Mouse (Mus musculus): ENCODE results near the gene Gm5134. TPM values are rescaled to one million over a fixed set of nuclear protein-coding genes. Genes with fewer than 3 reads are reported as not detected.

Gm5134 gene
- total RNA-seq, 1 experiment: 4.2 TPM

GRCm38 (mm10) chr10:76003221-76003620, 48.9 kb downstream of the Gm5134 start:
- H3K4me3 ChIP-seq (ENCODE audit: insufficient read depth in 1 of 2, low read depth in 1 of 2, low read length in 2 of 2, poor library complexity in 1 of 2, severe bottlenecking in 1 of 2): no peak overlapping the region
- H3K27ac ChIP-seq (ENCODE audit: insufficient read depth, low read depth, low read length, poor library complexity, severe bottlenecking): no peak overlapping the region; the same call in 1 of the 2 replicates
- H3K36me3 ChIP-seq (ENCODE audit: control insufficient read depth, insufficient read depth, low read length, poor library complexity, severe bottlenecking): no peaks in the 10 kb centered on the region; the same call in 1 of the 2 replicates
- no peak overlapping the region for H3K9ac ChIP-seq (ENCODE audit: insufficient read depth, low read depth, low read length, poor library complexity, severe bottlenecking)
- in situ Hi-C loops (cut with MboI; ENCODE audit: low sequenced_read_pairs in 2 of 2, unreplicated experiment in 2 of 2): no loop called here
- no peaks in the 10 kb centered on the region for H3K9me3 ChIP-seq (ENCODE audit: control insufficient read depth, insufficient read depth, low read depth, low read length)
- DNase-seq (ENCODE audit: low read depth, low spot score): no peak
- H3K4me1 ChIP-seq (ENCODE audit: control insufficient read depth in 2 of 2, insufficient read depth in 2 of 2, low read length in 2 of 2, poor library complexity in 1 of 2): peaks cover 5 to 24% of the 10 kb centered on the region in 2 experiments; a peak in 3 of 4 replicates
- TF ChIP-seq MAFK (IDR thresholded peaks at IDR 0.05; ENCODE audit: insufficient read depth, low read depth, low read length) (no peak), ZC3H11A (IDR thresholded peaks at IDR 0.05; ENCODE audit: borderline replicate concordance, low read depth, low read length) (no peak), HCFC1 (IDR thresholded peaks at IDR 0.05; ENCODE audit: borderline replicate concordance, insufficient read depth, low read length) (no peak), ZNF384 (IDR thresholded peaks at IDR 0.05; ENCODE audit: low read depth, low read length) (no peak), CHD2 (IDR thresholded peaks at IDR 0.05; ENCODE audit: low read depth, low read length) (no peak)

- H3K9ac ChIP-seq (ENCODE audit: insufficient read depth, low read depth, low read length, poor library complexity, severe bottlenecking): no peak overlapping the region
- in situ Hi-C loops (cut with MboI; ENCODE audit: low sequenced_read_pairs in 2 of 2, unreplicated experiment in 2 of 2): no loop called here
- H3K27ac ChIP-seq (ENCODE audit: insufficient read depth, low read depth, low read length, poor library complexity, severe bottlenecking): no peak overlapping the region
- DNase-seq (ENCODE audit: low read depth, low spot score): no peak
- H3K4me3 ChIP-seq (ENCODE audit: insufficient read depth in 1 of 2, low read depth in 1 of 2, low read length in 2 of 2, poor library complexity in 1 of 2, severe bottlenecking in 1 of 2): no peak overlapping the region
- TF ChIP-seq ZC3H11A (IDR thresholded peaks at IDR 0.05; ENCODE audit: borderline replicate concordance, low read depth, low read length) (no peak), HCFC1 (IDR thresholded peaks at IDR 0.05; ENCODE audit: borderline replicate concordance, insufficient read depth, low read length) (no peak), MAFK (IDR thresholded peaks at IDR 0.05; ENCODE audit: insufficient read depth, low read depth, low read length) (no peak), ZNF384 (IDR thresholded peaks at IDR 0.05; ENCODE audit: low read depth, low read length) (no peak), CHD2 (IDR thresholded peaks at IDR 0.05; ENCODE audit: low read depth, low read length) (no peak)
- no peaks in the 10 kb centered on the region for H3K9me3 ChIP-seq (ENCODE audit: control insufficient read depth, insufficient read depth, low read depth, low read length)
- H3K4me1 ChIP-seq (ENCODE audit: control insufficient read depth in 2 of 2, insufficient read depth in 2 of 2, low read length in 2 of 2, poor library complexity in 1 of 2): peaks cover 5 to 16% of the 10 kb centered on the region in 2 experiments; a peak in 3 of 4 replicates
- H3K36me3 ChIP-seq (ENCODE audit: control insufficient read depth, insufficient read depth, low read length, poor library complexity, severe bottlenecking): no peaks in the 10 kb centered on the region
These were observed 52.1 kb downstream of the Gm5134 start for GRCm38 (mm10) chr10:76006385-76006784.

- no peak for TF ChIP-seq HCFC1 (IDR thresholded peaks at IDR 0.05; ENCODE audit: borderline replicate concordance, insufficient read depth, low read length)
- no peak for TF ChIP-seq CHD2 (IDR thresholded peaks at IDR 0.05; ENCODE audit: low read depth, low read length)
- TF ChIP-seq ZC3H11A (IDR thresholded peaks at IDR 0.05; ENCODE audit: borderline replicate concordance, low read depth, low read length): no peak
- no peak for TF ChIP-seq MAFK (IDR thresholded peaks at IDR 0.05; ENCODE audit: insufficient read depth, low read depth, low read length)
- no peak for TF ChIP-seq ZNF384 (IDR thresholded peaks at IDR 0.05; ENCODE audit: low read depth, low read length)
- in situ Hi-C loops (cut with MboI; ENCODE audit: low sequenced_read_pairs in 2 of 2, unreplicated experiment in 2 of 2): no loop called here
- H3K4me3 ChIP-seq (ENCODE audit: insufficient read depth in 1 of 2, low read depth in 1 of 2, low read length in 2 of 2, poor library complexity in 1 of 2, severe bottlenecking in 1 of 2): no peak overlapping the region
- H3K36me3 ChIP-seq (ENCODE audit: control insufficient read depth, insufficient read depth, low read length, poor library complexity, severe bottlenecking): no peaks in the 10 kb centered on the region
- H3K9ac ChIP-seq (ENCODE audit: insufficient read depth, low read depth, low read length, poor library complexity, severe bottlenecking): no peak overlapping the region
- no peak overlapping the region for H3K27ac ChIP-seq (ENCODE audit: insufficient read depth, low read depth, low read length, poor library complexity, severe bottlenecking)
- no peak for DNase-seq (ENCODE audit: low read depth, low spot score)
- no peaks in the 10 kb centered on the region for H3K9me3 ChIP-seq (ENCODE audit: control insufficient read depth, insufficient read depth, low read depth, low read length)
- H3K4me1 ChIP-seq (ENCODE audit: control insufficient read depth in 2 of 2, insufficient read depth in 2 of 2, low read length in 2 of 2, poor library complexity in 1 of 2): peaks cover 2% of the 10 kb centered on the region in 2 experiments; a peak in 2 of 4 replicates
These were observed 55.5 kb downstream of the Gm5134 start for GRCm38 (mm10) chr10:76009812-76010211.

- no peak for TF ChIP-seq CHD2 (IDR thresholded peaks at IDR 0.05; ENCODE audit: low read depth, low read length)
- Histone ChIP-seq H3K9ac (ENCODE audit: insufficient read depth, low read depth, low read length, poor library complexity, severe bottlenecking) (no peak overlapping the region), H3K36me3 (ENCODE audit: control insufficient read depth, insufficient read depth, low read length, poor library complexity, severe bottlenecking) (no peaks in the 10 kb centered on the region), H3K27ac (ENCODE audit: insufficient read depth, low read depth, low read length, poor library complexity, severe bottlenecking) (no peak overlapping the region), H3K9me3 (ENCODE audit: control insufficient read depth, insufficient read depth, low read depth, low read length) (no peaks in the 10 kb centered on the region), H3K4me3 (ENCODE audit: insufficient read depth in 1 of 2, low read depth in 1 of 2, low read length in 2 of 2, poor library complexity in 1 of 2, severe bottlenecking in 1 of 2) (no peak overlapping the region), H3K4me1 (ENCODE audit: control insufficient read depth in 2 of 2, insufficient read depth in 2 of 2, low read length in 2 of 2, poor library complexity in 1 of 2) (peaks cover 2% of the 10 kb centered on the region in 2 experiments; a peak in 2 of 4 replicates)
- in situ Hi-C loops (cut with MboI; ENCODE audit: low sequenced_read_pairs in 2 of 2, unreplicated experiment in 2 of 2): no loop called here
- no peak for DNase-seq (ENCODE audit: low read depth, low spot score)
These were observed 58.6 kb downstream of the Gm5134 start for GRCm38 (mm10) chr10:76012922-76013321.

- TF ChIP-seq CHD2 (IDR thresholded peaks at IDR 0.05; ENCODE audit: low read depth, low read length) (no peak), HCFC1 (IDR thresholded peaks at IDR 0.05; ENCODE audit: borderline replicate concordance, insufficient read depth, low read length) (no peak), MAFK (IDR thresholded peaks at IDR 0.05; ENCODE audit: insufficient read depth, low read depth, low read length) (no peak), ZC3H11A (IDR thresholded peaks at IDR 0.05; ENCODE audit: borderline replicate concordance, low read depth, low read length) (no peak), ZNF384 (IDR thresholded peaks at IDR 0.05; ENCODE audit: low read depth, low read length) (no peak)
- Histone ChIP-seq H3K36me3 (ENCODE audit: control insufficient read depth, insufficient read depth, low read length, poor library complexity, severe bottlenecking) (no peaks in the 10 kb centered on the region), H3K4me3 (ENCODE audit: insufficient read depth in 1 of 2, low read depth in 1 of 2, low read length in 2 of 2, poor library complexity in 1 of 2, severe bottlenecking in 1 of 2) (no peak overlapping the region), H3K27ac (ENCODE audit: insufficient read depth, low read depth, low read length, poor library complexity, severe bottlenecking) (no peak overlapping the region), H3K9me3 (ENCODE audit: control insufficient read depth, insufficient read depth, low read depth, low read length) (peaks cover 2% of the 10 kb centered on the region; the same call in 1 of the 2 replicates), H3K9ac (ENCODE audit: insufficient read depth, low read depth, low read length, poor library complexity, severe bottlenecking) (no peak overlapping the region), H3K4me1 (ENCODE audit: control insufficient read depth in 2 of 2, insufficient read depth in 2 of 2, low read length in 2 of 2, poor library complexity in 1 of 2) (no peaks in the 10 kb centered on the region)
- in situ Hi-C loops (cut with MboI; ENCODE audit: low sequenced_read_pairs in 2 of 2, unreplicated experiment in 2 of 2): no loop called here
- no peak for DNase-seq (ENCODE audit: low read depth, low spot score)
These were observed 62.6 kb downstream of the Gm5134 start for GRCm38 (mm10) chr10:76016886-76017285.
